Mouse (Mus musculus) gastrocnemius, postnatal 4 days (tissue): ENCODE data around the gene Zswim7. TPM values are rescaled to one million over a fixed set of nuclear protein-coding genes. Genes with fewer than 3 reads are reported as not detected.
"Not testable (repeated sequence)": the region's sequence is repeated elsewhere in the genome, so short reads cannot be mapped to it uniquely, and the experiment has no call there.

Experiments used
- DNase-seq, 2 experiments: peaks; one replicate each; pipeline ENCODE4 v3.0.0; 2021 to 2022; ENCODE audit warnings: low spot score in 2 of 2, mixed read lengths in 2 of 2
- long read RNA-seq, 2 experiments: library from polyadenylated mRNA; stranded (forward); transcript quantifications; one replicate each; pipeline ENCODE4 v2.0.0; 2021
- total RNA-seq, 2 experiments: library from RNA; stranded (reverse); gene quantifications; 2 replicates each; pipeline ENCODE4 v1.2.3; 2021

The Zswim7 gene
- 10 to 100 TPM; 10.6 to 13.8 TPM for total RNA-seq
- long read RNA-seq, experiment 1, transcript Zswim7-201 (5 exons, 732 nt): major isoform, 5 of 8 reads
- long read RNA-seq, experiment 1, partial matches to known transcripts: 0 of 8 reads
- long read RNA-seq, experiment 1, other reads (novel, unspliced or antisense): 3 of 8 reads
- long read RNA-seq, experiment 2, partial matches to known transcripts: 0 of 6 reads
- long read RNA-seq, experiment 2, other reads (novel, unspliced or antisense): 5 of 6 reads

DNA sequence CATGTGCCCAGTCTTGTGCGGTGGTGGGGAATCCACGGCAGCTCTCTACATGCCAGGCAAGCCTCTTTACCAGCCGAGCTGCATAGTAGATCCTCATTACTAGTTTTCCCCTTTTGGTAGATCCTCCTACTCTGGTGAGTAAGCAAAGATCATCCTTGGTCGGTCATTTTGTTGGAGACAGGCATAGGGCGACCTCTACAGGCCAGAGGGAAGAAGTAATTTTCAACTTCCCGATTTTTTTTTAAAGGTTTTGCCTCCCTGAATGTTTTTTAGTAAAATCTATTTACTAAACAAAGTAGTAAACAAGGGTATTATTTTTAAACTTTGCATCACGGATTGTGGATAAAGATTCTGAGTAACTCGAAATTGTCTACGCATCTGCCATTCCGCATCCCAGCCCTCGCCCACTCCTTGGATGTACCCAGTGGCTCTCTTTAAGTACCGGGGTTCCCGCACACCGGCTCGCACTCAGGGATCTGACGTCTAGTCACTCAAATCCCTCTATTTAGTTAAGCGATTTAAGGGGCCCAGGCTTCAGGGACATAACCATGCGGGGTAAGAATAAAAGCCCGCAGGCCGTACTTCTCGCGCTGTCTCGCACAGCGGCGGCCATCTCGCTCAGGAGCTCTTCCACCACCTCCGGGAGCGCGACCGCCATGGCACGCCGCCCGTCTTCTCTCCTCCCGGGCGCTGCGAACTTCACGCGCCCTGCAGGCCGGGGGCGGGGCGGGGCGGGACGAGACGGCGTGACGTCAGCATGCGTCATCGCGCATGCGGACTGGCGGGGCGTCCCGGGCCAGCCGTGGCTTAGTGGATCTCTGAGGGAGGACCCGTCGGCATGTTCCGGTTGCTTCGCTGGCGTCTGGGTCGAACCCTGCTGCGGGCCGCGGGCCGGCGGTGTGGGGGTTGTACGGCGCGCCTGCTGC, at the start of gene Zswim7, which contains the start of gene Ttc19:
Gene Zswim7 (minus strand): TSS at position 701 of the 926 bp plus-strand sequence.
Gene Ttc19 (plus strand): TSS at position 799 of the 926 bp plus-strand sequence.
- DNase-seq: peak; percentile 93

- DNase-seq: no peak
These were observed 42.5 kb upstream of the Zswim7 start for GRCm38 (mm10) chr11:62323659-62324058.

- no peak for DNase-seq
These were observed 38.9 kb upstream of the Zswim7 start for GRCm38 (mm10) chr11:62320097-62320496.

- no peak for DNase-seq
These were observed 36.6 kb upstream of the Zswim7 start for GRCm38 (mm10) chr11:62317746-62318145.

DNA sequence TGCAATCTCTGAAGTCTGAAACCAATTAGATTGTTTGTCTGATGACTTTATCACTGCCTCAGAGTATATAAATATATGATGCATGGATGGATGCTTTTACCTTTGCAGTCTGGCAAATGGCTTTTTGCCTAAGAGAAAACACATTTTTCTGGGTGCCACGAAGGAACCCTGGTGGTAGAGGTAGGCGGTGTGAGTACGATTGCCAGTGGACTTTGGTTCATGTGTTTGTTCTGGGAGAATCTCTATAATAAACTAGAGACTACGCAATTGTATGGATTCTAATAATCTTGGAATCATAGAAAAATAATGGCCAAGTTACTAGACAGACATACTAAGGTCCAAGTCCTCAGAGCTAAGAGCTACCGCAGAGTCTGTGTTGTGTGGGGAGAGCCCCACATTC, 33.8 kb upstream of the Zswim7 start:
- no peak for DNase-seq

DNA sequence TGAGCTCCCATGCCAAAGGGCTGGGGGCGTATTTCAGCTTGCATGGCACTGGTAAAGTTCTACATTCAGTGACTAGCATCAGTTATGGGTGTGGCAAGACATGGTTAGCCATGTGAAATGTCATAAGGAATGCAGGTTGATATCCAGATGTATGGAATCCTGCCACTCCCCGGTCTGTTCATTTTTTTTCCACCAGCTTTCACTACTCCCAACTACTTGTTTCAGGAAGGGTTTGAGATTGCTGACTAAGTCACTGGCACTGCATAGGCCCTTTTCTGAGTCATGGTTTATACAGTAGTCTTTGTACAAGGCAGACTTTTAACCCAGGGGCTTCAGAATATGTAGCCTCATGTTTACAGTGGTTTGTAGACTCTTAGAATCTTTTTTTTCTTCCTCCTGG, 28.1 kb upstream of the Zswim7 start:
- no peak for DNase-seq

GRCm38 (mm10) chr11:62305866-62306265, 24.7 kb upstream of the Zswim7 start:
- DNase-seq: no peak

- no peak for DNase-seq
These were observed 17.7 kb upstream of the Zswim7 start for GRCm38 (mm10) chr11:62298883-62299282.

DNA sequence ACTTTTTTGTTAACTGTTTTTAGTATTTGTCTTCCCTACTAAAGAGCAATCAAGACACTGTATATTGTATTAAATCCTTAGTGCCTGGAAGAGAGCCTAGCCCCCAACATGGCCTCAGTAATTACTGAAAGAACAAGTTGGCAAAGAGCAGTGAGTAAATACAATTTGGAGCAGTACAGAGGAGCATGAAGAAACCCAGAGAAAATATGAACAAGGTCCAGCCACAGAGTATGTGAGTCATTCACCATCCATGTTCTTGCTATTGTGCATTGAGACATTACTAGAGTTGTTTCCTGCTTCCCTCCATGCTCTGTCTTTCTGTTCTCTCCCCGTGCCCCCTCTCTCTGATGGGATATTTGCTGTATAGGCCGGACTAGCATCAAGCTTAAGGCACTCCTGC, 12.9 kb upstream of the Zswim7 start:
- no peak for DNase-seq

DNA sequence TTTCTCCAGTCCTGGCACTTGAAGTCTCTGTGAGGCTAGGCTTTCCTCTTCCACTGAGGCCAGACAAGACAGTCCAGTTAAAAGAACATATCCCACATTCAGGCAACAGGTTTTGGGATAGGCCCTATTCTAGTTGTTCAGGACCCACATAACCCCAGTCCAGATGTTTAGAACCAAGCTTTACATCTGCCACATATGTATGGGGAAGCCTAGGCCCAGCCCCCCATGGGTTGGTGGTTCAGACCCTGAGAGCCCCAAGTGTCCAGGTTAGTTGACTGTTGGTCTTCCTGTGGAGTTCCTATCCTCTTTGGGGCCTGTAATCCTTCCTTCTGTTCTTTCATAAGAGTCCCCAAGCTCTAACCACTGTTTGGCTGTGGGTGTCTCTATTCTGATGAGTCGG, 6.5 kb upstream of the Zswim7 start:
- DNase-seq: no peak

DNA sequence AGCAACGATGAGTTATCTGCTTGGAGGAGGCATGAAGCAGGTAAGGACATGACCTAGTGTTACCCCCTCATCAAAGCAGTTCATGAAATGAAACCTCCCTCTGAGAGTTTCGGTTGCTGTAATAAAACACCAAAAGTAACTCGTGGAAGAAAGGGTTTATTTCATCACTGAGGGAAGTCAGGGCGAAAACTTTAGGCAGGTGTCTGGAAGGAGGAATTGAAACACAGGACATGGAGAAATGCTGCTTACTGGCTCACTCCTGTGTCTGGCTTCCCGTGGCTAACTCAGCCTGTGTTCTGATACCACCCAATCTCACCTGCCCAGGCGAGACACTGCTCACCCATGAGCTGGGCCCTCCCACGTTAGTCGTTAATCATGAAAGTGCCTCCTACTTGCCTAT, 3.8 kb upstream of the Zswim7 start:
- DNase-seq: peak in 1 of 2 experiments; percentile 12

DNA sequence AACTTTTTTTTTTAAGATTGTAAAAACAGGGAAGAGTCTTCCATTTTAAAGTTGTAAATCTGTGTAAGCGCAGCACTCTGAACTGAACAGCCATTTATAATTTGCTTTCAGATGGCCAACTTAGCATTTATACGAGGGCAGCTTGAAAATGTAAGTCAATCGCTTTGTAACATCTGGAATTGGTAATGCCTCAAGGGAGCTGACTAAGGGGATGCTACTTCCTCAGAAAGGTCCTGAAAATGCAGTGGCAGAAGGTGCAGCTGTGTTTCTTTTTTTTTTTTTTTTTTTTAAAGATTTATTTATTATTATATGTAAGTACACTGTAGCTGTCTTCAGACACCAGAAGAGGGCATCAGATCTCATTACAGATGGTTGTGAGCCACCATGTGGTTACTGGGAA, 2.8 kb upstream of the Zswim7 start:
- DNase-seq: not testable (repeated sequence)

DNA sequence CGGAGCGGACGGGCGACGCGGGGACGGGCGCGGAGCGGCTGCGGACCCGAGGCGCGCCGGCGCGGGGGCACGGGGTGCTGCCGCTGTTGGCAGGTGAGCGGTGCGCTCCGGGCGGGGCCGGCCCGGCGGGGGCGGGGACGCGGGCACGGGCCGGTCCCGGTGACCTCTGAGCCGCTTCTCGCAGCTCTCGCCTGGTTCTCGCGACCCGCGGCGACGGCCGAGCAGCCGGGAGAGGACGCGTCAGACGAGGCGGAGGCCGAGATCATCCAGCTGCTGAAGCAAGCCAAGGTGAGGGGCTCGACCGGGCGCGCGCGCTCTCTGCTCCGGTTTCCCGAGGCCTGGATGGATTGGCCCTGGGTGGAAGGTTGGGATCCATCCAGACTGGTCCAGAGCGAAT, 424 bp upstream of the Zswim7 start:
- DNase-seq: no peak

GRCm38 (mm10) chr11:62278027-62278426, 3.1 kb downstream of the Zswim7 start:
- peak; percentile 38 to 68 for DNase-seq

DNA sequence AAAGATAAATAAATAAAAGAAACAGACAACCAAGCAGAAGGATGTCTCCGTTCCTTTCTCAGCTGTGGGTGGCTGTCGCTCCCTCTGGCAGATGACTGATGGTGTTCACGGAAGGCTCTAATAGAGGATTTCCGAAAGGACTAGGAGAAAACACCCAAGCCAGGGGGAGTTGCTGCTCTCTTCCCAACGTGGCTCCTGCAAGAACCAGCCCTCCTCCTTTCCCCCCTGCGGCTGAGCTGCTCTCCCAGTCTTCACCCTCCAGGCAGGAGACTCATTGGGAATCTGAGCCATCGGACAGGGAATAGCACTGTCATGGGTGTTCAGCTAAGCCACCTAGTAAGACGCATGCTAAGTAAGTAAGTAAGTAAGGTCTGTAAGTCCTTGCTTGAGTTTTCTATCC, 4.1 kb downstream of the Zswim7 start:
- DNase-seq: peak in 1 of 2 experiments; percentile 12

DNA sequence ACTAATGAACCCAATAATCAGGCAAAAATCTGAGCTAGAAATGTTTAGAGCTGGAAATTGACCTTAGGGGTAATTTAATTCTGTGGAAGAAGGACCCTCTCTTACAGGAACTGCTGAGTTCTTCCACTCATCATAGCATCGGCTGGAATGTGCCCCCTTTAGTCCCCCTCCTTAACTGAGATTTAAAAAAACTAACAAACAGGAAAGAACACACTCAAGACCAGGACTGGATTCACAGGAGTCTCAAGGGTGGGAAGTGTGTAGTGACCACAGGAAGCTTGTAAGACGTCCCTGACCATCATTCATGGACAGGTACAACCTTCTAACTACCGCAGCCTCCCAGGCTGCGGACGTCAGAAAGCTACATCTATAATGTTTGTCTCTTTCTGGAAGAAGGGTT, 10.3 kb downstream of the Zswim7 start:
- no peak for DNase-seq

DNA sequence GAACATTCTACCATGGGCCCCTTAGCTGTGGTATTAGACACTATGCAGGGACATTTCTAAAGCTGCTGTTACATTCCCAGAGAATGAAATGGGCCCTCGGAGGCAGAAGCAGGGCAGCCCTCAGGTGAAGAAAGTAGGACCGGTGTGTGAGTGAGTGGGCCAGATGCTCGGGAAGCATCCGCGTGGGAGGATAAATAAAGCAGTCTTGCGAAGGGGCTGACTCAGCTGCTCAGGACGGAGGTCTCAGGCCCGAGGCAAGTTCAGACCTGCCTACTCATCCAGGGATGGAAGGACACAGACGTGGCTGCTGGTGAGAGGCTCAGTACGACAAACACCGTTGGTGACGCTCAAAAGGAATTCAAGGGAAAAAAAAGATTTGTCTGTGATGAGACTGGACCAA, 12.1 kb downstream of the Zswim7 start:
- DNase-seq: no peak

- DNase-seq: no peak
These were observed 12.8 kb downstream of the Zswim7 start for GRCm38 (mm10) chr11:62268381-62268780.

DNA sequence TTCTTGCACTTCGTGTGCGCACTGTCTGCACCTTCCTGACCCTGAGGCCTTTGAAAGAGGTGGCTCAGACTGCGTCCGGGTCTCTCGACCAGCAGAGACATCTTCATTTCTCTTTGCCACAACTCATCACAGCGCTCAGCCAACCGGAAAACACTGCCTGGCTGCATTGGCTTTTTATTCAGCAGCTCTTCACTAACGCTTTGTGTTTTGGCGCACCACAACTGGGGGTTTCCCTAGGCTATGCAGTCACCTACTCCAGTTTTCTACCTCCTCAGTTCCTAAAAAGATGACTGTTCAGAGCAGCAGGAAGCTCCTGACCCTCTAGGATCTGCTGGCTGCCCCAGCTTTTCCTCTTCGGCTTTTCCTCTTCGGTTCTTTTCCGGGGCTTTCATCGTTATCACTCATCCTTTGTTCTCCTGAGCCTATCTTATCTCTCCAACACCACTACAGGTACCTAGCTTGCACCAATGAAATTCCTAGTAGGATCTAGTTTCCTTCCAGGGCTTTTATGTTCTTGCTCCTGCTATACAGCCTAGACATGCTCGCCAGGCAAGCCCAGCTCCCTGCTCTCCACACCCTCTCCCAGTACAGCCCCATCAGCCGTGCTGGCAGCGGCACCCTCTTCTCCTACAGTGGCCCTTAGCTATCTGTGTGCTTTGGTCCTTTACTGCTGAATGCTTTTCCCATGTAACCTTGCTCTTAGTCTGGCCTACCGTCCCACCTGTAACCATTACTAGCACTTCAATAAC, 14.5 kb downstream of the Zswim7 start:
- DNase-seq: no peak

DNA sequence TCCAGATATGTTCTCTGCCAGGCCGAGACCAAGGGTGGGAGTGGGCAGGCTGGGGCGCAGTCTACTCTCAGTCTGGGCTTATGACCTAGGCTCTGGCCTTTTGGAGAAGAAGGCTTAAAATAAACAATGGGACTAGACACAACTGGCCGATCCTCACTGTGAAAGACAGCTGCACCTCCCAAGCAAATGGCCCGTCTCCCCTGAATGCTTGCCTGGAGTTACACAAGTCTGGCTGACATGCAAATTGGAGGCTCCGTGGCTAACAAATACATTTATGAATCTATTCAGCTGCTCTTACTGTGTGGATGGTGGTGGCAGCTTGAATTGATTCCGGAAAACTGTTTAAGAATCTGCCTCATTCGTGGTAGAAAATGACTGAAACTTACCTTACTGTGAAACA, 15.5 kb downstream of the Zswim7 start:
- DNase-seq: no peak

- no peak for DNase-seq
These were observed 17.2 kb downstream of the Zswim7 start for GRCm38 (mm10) chr11:62264018-62264417.

DNA sequence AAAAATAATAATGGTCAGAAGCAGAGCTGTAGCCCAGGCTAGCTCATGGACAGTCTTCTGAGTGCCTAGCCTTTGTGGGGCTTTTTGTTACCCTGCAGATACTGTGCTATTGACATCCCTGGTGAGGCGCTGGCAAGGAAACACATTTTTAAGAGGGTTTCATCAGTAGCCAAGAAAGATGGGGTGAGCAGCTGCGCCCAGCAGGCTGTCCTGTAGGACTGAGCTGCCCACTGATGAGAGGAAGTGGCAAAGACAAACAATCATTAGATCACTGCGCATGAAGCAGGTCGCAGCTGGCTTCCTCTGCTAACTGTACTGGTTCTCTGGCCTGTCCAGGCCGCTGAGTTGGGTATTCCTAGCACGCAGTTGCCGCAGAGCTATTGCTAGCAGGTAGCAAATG, 17.6 kb downstream of the Zswim7 start:
- DNase-seq: no peak
